Mouse (Mus musculus) midbrain, embryonic 11.5 days (tissue): Measurements from ENCODE around the gene Hip1r. TPM values are rescaled to one million over a fixed set of nuclear protein-coding genes. Genes with fewer than 3 reads are reported as not detected.

Experiments used
- microRNA-seq: library from miRNA; unstranded; fragments of <30 nt; microRNA quantifications from one replicate; pipeline ENCODE4, GENCODE M21; 2017
- polyA plus RNA-seq: library from polyadenylated mRNA; unstranded; fragments of >200 nt; fragmentation: Nextera tagmentation; extraction: Ambion mirVana; gene quantifications from 2 replicates; pipeline ENCODE4 v1.2.1, GENCODE M21; 2014

The Hip1r gene
- polyA plus RNA-seq, 1 experiment from 2014 or later, result 5.2 TPM

Small RNA genes within 50 kb of the gene (microRNA-seq; reads per million reads assigned to microRNA genes)
- gene Mir7032, result not detected

Other genes starting within 250 kb of the Hip1r start
- gene Rsrc2, start 224.2 kb upstream of the Hip1r start, polyA plus RNA-seq, result 168 and 191 TPM in 2 replicates
- 33.6 and 34.4 TPM in 2 replicates for gene Kntc1, start 223.9 kb upstream of the Hip1r start, polyA plus RNA-seq
- not detected in 2 replicates for gene Hcar2, start 108.1 kb upstream of the Hip1r start, polyA plus RNA-seq
- gene Hcar1, start 93.6 kb upstream of the Hip1r start, polyA plus RNA-seq, result 0.28 TPM in 1 of 2 replicates, not detected in the other
- 176 and 179 TPM in 2 replicates for gene Denr, start 66.5 kb upstream of the Hip1r start, polyA plus RNA-seq
- 0.58 and 0.78 TPM in 2 replicates for gene Gm43518, start 46.2 kb upstream of the Hip1r start, polyA plus RNA-seq
- gene Ccdc62, start 42.9 kb upstream of the Hip1r start, polyA plus RNA-seq, result 4.6 and 5.4 TPM in 2 replicates
- 45.5 and 50.7 TPM in 2 replicates for gene Vps37b, start 58.6 kb downstream of the Hip1r start, polyA plus RNA-seq
- 0.62 and 0.71 TPM in 2 replicates for gene Abcb9, start 122.2 kb downstream of the Hip1r start, polyA plus RNA-seq
- gene Ogfod2, start 138.7 kb downstream of the Hip1r start, polyA plus RNA-seq, result 10.4 and 11.4 TPM in 2 replicates
- gene Arl6ip4, start 142.5 kb downstream of the Hip1r start, polyA plus RNA-seq, result 89.3 and 95.5 TPM in 2 replicates